Comparison of ENCODE assay signal across 9 mouse cellular contexts in genomic region chr11:5629033-5629432, GRCm38 (mm10). TPM values are rescaled to one million over a fixed set of nuclear protein-coding genes. Genes with fewer than 3 reads are reported as not detected.
DNase-seq lines count a peak whose midpoint lies in the region; ATAC-seq and TF ChIP-seq lines count a peak whose summit lies in the region.
"Had no signal": no experiment of that assay in that cellular context is flagged by ENCODE, and none has a peak within 500 bp of the region (broad histone marks: within the 10 kb centered on the region; RNA-seq: fewer than 3 reads in every experiment).

No protein-coding gene starts in this region.

- ATAC-seq in kidney, embryonic 15.5 days (replicated peaks; ENCODE audit: low FRiP score) = no peak

- no peak overlapping the region for H3K27ac ChIP-seq in kidney, embryonic 15.5 days

- no peak for TF ChIP-seq POLR2A in lung, adult 2 months (IDR thresholded peaks at IDR 0.05; ENCODE audit: borderline replicate concordance, extremely low read depth, low read depth, low read length)

- H3K36me3 ChIP-seq in E14TG2a.4 (ENCODE audit: insufficient read depth, low read length) = no peaks in the 10 kb centered on the region
- no peaks in the 10 kb centered on the region for H3K36me3 ChIP-seq in kidney, embryonic 15.5 days

- peaks cover 21% of the 10 kb centered on the region for H3K27me3 ChIP-seq in E14TG2a.4 (ENCODE audit: insufficient read depth, low read length)
- H3K27me3 ChIP-seq in kidney, embryonic 15.5 days = no peaks in the 10 kb centered on the region

- peak; percentile 87 for TF ChIP-seq CTCF in E14TG2a.4 (conservative IDR thresholded peaks at IDR 0.05; ENCODE audit: low read length)
- TF ChIP-seq CTCF in lung, adult 2 months (IDR thresholded peaks at IDR 0.05; ENCODE audit: insufficient read depth, low read length) = peak; percentile 73

- 0 out of 2 replicates have a peak overlapping the region, but pooled peaks have one; percentile 2 for H3K4me2 ChIP-seq in kidney, embryonic 15.5 days

- peak; percentile 20 for DNase-seq in 3T3-L1 (ENCODE audit: low read depth, low spot score)
- DNase-seq in c-Kit-positive CD71-positive TER-119-negative erythroid progenitor cells, embryonic 14.5 days (ENCODE audit: low read depth) = peak; percentile 58
- DNase-seq in frontal cortex, postnatal 25 days (ENCODE audit: low spot score in 2 of 2) = peak; percentile 29 to 42
- peak; percentile 83 for DNase-seq in lung, adult 2 months
- peak; percentile 29 to 46 for DNase-seq in right cerebral cortex, adult 2 months (ENCODE audit: low spot score in 2 of 2)
- DNase-seq in urinary bladder, postnatal 14 days (ENCODE audit: low spot score) = peak; percentile 79

- H3K4me1 ChIP-seq in E14TG2a.4 (replicated peaks; ENCODE audit: low read depth, low read length) = peaks cover 8% of the 10 kb centered on the region
- no peaks in the 10 kb centered on the region for H3K4me1 ChIP-seq in kidney, embryonic 15.5 days
- H3K4me1 ChIP-seq in lung, adult 2 months (ENCODE audit: control insufficient read depth, insufficient read depth, low read length) = peaks cover 2% of the 10 kb centered on the region; the same call in 1 of the 2 replicates

- WGBS in kidney, embryonic 15.5 days = 25% methylated on average over 15 of the region's 15 CpGs
- 18% methylated on average over 15 of the region's 15 CpGs for WGBS in lung, adult 2 months

- no peak overlapping the region for H3K9ac ChIP-seq in kidney, embryonic 15.5 days

- H3K4me3 ChIP-seq in E14TG2a.4 (replicated peaks; ENCODE audit: low read length) = no peak overlapping the region
- H3K4me3 ChIP-seq in kidney, embryonic 15.5 days (replicated peaks) = no peak overlapping the region
- H3K4me3 ChIP-seq in lung, adult 2 months (replicated peaks; ENCODE audit: extremely low read depth, low read depth, low read length) = no peak overlapping the region

- no peaks in the 10 kb centered on the region for H3K9me3 ChIP-seq in E14TG2a.4 (ENCODE audit: low read length)
- no peaks in the 10 kb centered on the region for H3K9me3 ChIP-seq in kidney, embryonic 15.5 days (replicated peaks)

RNA-seq across cellular contexts. Expression of gene Ankrd36, which starts 59.5 kb away (rescaled TPM):
- polyA plus RNA-seq in kidney, embryonic 15.5 days (2015; fragmentation: Nextera tagmentation; extraction: Ambion mirVana) = not detected in 2 replicates
- not detected in 2 replicates for polyA plus RNA-seq in lung, adult 2 months (2012; rRNA removed)
- polyA plus RNA-seq: heart, embryonic 16.5 days had no signal

Comparison
In these comparisons a context has a peak if more than half of its experiments do, and no peak if none do; other contexts are left out.
1. DNase-seq: peak in every context shown above with its lines; median percentile 83 in lung, adult 2 months; 79 in urinary bladder, postnatal 14 days; 58 in c-Kit-positive CD71-positive TER-119-negative erythroid progenitor cells, embryonic 14.5 days; 38 in right cerebral cortex, adult 2 months; 36 in frontal cortex, postnatal 25 days; 20 in 3T3-L1.